Mouse (Mus musculus) CH12F3 (cell line): Measurements from ENCODE around the gene Sergef.

Experiments used
- in situ Hi-C: fragments of 300-500 bp; cut with MboI; formaldehyde crosslinking; loops from 2 replicates; pipeline ENCODE4 v1.14.3; 2020; ENCODE audit warnings: low sequenced_read_pairs

The Sergef gene

GRCm38 (mm10) chr7:46415818-46416425, 223.7 kb downstream of the Sergef start:
- in situ Hi-C loops = no loop called here

DNA sequence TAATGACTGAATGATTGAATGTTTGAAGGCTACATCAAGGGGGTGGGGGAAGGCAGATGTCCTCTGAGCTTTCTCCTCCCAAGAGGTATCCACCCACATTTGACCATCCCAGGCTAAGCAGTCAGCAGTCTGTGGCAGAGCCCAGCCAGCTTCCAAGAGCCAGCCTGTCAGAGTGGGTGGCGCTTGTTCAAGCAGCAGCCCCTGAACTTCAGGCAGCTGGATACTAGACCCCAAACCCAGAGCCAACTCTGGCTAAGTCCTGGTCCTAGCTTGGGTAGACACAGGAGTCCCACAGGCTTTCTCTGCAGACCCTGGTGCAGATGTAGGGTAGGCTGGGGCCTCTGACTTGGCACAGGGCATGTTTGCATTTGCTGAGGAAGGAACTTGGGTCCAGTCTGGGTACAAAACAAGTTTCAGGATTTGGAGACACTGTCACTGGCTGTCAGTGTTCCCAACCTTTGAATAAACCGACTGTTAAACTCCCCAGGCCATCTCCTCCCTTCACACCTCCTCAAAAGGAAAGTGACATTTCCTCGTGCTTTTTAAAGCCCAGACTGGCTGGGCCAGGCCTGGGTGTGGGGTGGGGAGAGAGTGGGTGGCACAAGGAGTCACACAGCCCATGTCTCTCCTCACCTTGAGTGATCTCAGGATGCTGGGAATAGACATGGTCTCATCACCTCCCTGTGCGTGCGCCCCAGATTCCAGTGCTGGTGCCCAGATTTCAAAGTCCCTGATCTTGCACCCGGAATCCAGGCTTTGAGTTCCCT, 225.5 kb downstream of the Sergef start:
- in situ Hi-C loops = no loop called here

DNA sequence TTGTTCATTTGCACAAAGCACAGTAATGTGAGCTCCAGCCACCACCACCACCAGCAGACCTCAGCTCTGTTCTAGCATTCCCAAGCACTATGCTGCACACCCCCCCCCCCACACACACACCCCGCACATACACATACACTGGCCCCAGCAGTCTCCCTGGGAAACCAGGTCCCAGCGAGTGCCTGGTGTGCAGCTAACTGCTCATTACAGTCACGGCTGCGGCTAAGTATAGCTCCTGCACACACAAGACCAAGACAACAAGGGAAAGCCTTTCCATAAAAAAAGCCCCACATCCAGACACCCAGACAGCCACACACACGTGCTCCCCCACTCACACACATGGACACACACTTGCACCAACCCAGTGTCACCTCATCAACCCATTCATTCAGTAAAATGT, 226.8 kb downstream of the Sergef start:
- in situ Hi-C loops = no loop called here

DNA sequence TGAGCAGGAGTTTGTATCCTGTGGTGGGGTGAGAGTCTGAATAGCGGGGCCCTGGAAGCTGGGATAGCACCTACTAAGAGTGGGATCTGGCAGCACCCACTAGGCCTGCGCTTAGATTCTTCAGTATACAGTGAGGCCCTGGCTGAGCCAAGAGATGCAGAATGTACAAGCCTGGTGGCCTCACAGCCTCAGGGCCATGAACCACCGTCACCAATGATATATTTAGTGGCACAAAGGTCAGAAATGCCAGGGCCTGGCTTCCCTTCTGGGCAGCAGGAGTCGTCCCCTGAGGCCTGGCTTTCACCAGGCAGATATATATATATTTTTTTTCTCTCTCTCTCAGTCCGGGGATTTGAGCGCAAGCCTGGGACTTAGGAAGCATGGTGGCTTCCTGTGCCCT, 228.9 kb downstream of the Sergef start:
- in situ Hi-C loops = no loop called here

- in situ Hi-C loops = no loop called here
These were observed 230.3 kb downstream of the Sergef start for GRCm38 (mm10) chr7:46409204-46409789.

DNA sequence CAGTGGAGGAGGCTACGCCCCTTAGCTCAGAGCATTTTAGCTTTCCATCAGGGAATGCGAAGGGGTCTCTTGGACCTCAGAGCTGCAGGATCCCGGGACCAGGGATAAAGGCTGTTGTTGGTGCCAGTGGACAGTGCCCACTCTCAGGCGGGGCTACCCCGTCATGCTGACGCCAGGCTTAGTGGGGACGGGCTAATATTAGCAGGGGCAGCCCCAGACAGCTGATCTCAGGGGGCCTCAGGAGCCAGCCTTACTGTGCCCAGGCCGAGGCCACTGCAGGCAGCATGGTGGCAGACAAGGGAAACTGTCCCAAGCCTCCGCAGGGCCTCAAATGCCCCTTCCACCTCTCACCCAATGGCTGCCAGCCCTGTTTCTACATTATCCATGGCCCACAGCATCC, 231.0 kb downstream of the Sergef start:
- in situ Hi-C loops = no loop called here

GRCm38 (mm10) chr7:46404756-46405155, 234.9 kb downstream of the Sergef start:
- in situ Hi-C loops = no loop called here

- in situ Hi-C loops = no loop called here
These were observed 235.8 kb downstream of the Sergef start for GRCm38 (mm10) chr7:46403616-46404485.

- in situ Hi-C loops = no loop called here
These were observed 238.0 kb downstream of the Sergef start for GRCm38 (mm10) chr7:46401371-46402180.

- in situ Hi-C loops = no loop called here
These were observed 239.3 kb downstream of the Sergef start for GRCm38 (mm10) chr7:46400346-46400745.

DNA sequence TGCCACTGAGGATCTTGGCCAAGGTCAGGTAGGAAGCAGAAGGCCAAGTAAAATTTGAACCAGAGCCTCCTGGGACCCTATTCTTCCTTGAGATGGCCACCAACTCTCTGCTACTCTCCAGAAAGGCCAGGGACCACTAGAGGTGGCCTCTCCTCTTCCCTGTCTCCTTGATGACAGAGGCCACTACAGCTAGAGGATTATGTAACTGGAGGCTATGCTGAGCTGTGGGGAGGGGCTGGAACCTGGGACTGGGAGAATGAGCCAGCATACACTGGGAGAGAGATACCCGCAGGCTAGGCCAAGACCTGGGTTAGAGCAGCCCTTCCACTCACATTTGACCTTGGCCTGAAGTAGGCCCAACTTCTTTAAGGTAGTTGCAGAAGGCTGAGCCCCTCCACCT, 239.9 kb downstream of the Sergef start:
- in situ Hi-C loops = loop anchor here (10.0 kb wide), 2 partner anchors 125 to 205 kb away; no protein-coding TSS in a partner anchor

GRCm38 (mm10) chr7:46398612-46399011, 241.0 kb downstream of the Sergef start:
- in situ Hi-C loops = loop anchor here (10.0 kb wide), 2 partner anchors 126 to 206 kb away; no protein-coding TSS in a partner anchor

DNA sequence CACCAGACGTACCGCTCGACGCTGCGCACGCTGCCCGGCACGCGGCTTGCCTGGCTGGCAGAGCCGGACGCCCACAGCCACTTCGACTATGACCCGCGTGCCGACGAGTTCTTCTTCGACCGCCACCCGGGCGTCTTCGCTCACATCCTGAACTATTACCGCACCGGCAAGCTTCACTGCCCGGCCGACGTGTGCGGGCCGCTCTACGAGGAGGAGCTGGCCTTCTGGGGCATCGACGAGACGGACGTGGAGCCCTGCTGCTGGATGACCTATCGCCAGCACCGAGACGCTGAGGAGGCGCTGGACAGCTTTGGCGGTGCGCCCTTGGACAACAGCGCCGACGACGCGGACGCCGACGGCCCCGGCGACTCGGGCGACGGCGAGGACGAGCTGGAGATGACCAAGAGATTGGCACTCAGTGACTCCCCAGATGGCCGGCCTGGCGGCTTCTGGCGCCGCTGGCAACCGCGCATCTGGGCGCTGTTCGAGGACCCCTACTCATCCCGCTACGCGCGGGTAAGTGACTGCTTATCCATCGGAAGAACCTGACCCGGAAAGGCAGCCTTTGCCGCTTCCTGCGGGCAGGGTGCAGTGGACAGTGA, 241.8 kb downstream of the Sergef start:
- in situ Hi-C loops = loop anchor here (10.0 kb wide), 2 partner anchors 127 to 207 kb away; no protein-coding TSS in a partner anchor

DNA sequence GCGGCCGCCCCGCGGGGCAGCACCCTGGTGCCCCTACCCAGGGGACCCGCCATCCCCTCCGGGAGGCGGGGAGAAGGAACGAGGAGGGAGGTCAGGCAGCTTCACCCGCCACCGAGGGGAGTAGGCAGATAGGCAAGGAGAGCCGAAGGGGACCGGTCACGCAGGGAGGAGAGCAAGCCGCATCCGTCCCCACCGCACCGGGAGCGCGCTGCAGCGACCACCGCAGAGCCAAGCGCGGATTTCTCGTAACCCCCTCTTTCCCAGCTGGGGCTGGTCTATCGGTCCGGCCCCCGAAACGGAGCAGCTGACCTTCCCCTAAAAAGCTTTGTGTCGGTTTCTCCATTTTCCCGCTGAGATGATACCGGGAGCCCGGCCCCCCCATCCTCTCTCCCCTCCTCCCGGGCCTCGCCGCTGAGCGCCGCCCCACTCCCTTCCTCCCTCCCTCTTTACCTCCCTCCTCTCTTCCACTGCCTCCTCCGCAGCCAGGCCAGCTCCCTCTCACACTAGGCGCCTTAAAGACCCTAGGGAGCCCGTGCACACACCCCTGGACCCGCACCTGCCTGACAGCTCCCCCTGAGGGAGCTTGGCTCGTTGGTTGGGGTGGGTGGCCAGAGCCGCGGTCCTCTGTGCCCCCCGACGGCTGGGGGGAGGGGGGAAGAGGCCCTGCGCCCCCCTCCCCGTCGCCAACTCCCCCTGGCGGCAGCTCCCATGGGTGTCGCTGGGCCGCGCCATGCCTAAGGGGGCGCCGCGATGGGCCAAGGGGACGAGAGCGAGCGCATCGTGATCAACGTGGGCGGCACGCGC, 242.5 kb downstream of the Sergef start:
- in situ Hi-C loops = loop anchor here (10.0 kb wide), 2 partner anchors 128 to 208 kb away; no protein-coding TSS in a partner anchor

DNA sequence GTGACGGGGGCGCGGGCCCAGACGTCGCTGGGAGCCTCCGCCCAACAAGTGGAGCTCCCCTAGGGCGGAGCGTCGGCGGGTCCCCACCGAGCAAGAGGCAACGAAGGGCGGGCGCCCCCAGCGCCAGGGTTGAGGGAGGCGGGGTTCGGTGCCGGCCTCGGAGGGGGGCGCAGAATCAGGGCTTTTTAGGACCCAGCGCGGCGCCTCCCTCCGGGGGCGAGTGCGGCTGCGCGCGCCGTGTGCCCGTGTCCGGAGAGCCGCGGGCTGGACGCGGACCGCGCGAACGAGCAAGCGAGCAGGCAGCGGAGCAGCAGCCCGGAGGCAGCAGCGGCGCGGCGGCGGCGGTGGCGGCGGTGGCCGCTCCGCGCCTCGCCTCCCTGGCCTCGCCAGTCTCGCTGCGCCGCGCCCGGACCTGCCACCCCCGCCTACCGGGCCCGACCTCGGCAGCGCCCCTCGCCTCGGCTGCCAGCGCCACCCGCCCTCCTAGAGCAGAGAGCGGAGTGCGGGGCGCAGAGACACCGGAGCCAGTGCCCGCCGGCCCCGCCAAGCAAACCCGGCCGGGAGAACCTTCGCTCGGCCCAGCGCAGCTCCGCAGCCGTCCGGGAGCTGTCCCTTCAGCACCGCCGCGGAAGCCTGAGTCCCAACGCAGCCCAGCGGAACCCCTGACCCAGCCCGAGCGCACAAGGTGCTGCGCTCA, 243.2 kb downstream of the Sergef start, which contains the start of gene Kcnc1:
Gene Kcnc1, plus strand, starts transcription at position 267 of the 697 bp plus-strand sequence.
- in situ Hi-C loops = loop anchor here (10.0 kb wide), 2 partner anchors 128 to 208 kb away; no protein-coding TSS in a partner anchor

GRCm38 (mm10) chr7:46395571-46395970, 244.0 kb downstream of the Sergef start:
- in situ Hi-C loops = loop anchor here (10.0 kb wide), 2 partner anchors 129 to 209 kb away; no protein-coding TSS in a partner anchor

GRCm38 (mm10) chr7:46394933-46395332, 244.7 kb downstream of the Sergef start:
- in situ Hi-C loops = loop anchor here (10.0 kb wide), 2 partner anchors 130 to 210 kb away; no protein-coding TSS in a partner anchor
